Mouse (Mus musculus) activated CD4-positive, CD25-positive, alpha-beta regulatory T cell, adult 4 months (primary cell): ENCODE results near the gene Guca2a. TPM values are rescaled to one million over a fixed set of nuclear protein-coding genes. Genes with fewer than 3 reads are reported as not detected.

ENCODE experiments used
- polyA plus RNA-seq, 2 experiments: library from polyadenylated mRNA; unstranded; fragments of 100-300 nt; shearing (Covaris generic); gene quantifications; one replicate each; pipeline ENCODE4 v1.2.1; 2017

The Guca2a gene
- polyA plus RNA-seq, 2 experiments from 2014 or later = not detected

Other genes with a start within 250 kb of the Guca2a start
- gene Ccdc30, start 222.2 kb upstream of the Guca2a start, polyA plus RNA-seq = 1 to 10 TPM; 4.9 to 8.4 TPM
- 10 to 100 TPM; 57.1 to 59.9 TPM for gene Ppcs, start 215.3 kb upstream of the Guca2a start, polyA plus RNA-seq
- gene Zmynd12, start 214.9 kb upstream of the Guca2a start, polyA plus RNA-seq = not detected
- under 1 TPM; 0.14 to 0.19 TPM for gene Rimkla, start 145.1 kb upstream of the Guca2a start, polyA plus RNA-seq
- gene Foxj3, start 100.7 kb upstream of the Guca2a start, polyA plus RNA-seq = 10 to 100 TPM in 1 of 2 experiments, 1 to 10 TPM in 1; 9.4 to 11.7 TPM
- gene Frg2f1, start 98.2 kb upstream of the Guca2a start, polyA plus RNA-seq = 1 to 10 TPM; 1.4 to 1.8 TPM
- gene Guca2b, start 21.2 kb downstream of the Guca2a start, polyA plus RNA-seq = not detected
- 10 to 100 TPM; 21.0 to 25.2 TPM for gene Hivep3, start 96.1 kb downstream of the Guca2a start, polyA plus RNA-seq